Mouse (Mus musculus): ENCODE results near the gene Acpp. TPM values are rescaled to one million over a fixed set of nuclear protein-coding genes. Genes with fewer than 3 reads are reported as not detected.

Acpp gene
- total and polyA plus RNA-seq, 3 experiments = 0.27 to 0.97 (median 0.30) TPM

GRCm38 (mm10) chr9:104256085-104256484, 81.5 kb downstream of the Acpp start:
- Histone ChIP-seq H3K36me3 (replicated peaks in 1 of 2; ENCODE audit: control insufficient read depth in 1 of 2, insufficient read depth in 1 of 2, low read length in 1 of 2) (peaks cover 3 to 51% of the 10 kb centered on the region in 2 experiments), H3K79me2 (replicated peaks; ENCODE audit: control insufficient read depth, extremely low read depth, insufficient read depth, poor library complexity, severe bottlenecking) (peaks cover 38% of the 10 kb centered on the region), H3K9ac (ENCODE audit: insufficient read depth, low read depth) (no peak overlapping the region), H3K4me3 (replicated peaks in 1 of 3; ENCODE audit: low read depth in 2 of 3, low read length in 2 of 3, poor library complexity in 1 of 3) (no peak overlapping the region), H3K27ac (ENCODE audit: insufficient read depth, low read depth) (no peak overlapping the region), H3K4me2 (ENCODE audit: insufficient read depth, low read depth, poor library complexity, severe bottlenecking) (no peak overlapping the region), H3K9me3 (replicated peaks; ENCODE audit: low read length) (no peaks in the 10 kb centered on the region), H3K27me3 (replicated peaks) (no peaks in the 10 kb centered on the region), H3K4me1 (ENCODE audit: control insufficient read depth in 1 of 2, insufficient read depth in 2 of 2) (peaks cover 6 to 61% of the 10 kb centered on the region in 2 experiments)
- TF ChIP-seq MXI1 (IDR thresholded peaks at IDR 0.05; ENCODE audit: low read depth, low read length) (no peak), RCOR1 (conservative IDR thresholded peaks at IDR 0.05; ENCODE audit: low read depth, low read length) (no peak), NRF1 (IDR thresholded peaks at IDR 0.05; ENCODE audit: low read depth, low read length) (no peak), JUND (conservative IDR thresholded peaks at IDR 0.05; ENCODE audit: low read depth, low read length) (no peak), EP300 (IDR thresholded peaks at IDR 0.05; ENCODE audit: low read length) (no peak)
- in situ Hi-C loops (cut with MboI; ENCODE audit: low pct_ligation_motif_present, low pct_unique_long_range_greater_than_20kb, low sequenced_read_pairs) (no loop called here), dilution Hi-C loops (cut with MboI; ENCODE audit: extremely low pct_ligation_motif_present, extremely low pct_unique_long_range_greater_than_20kb, low sequenced_read_pairs) (no loop called here)
- DNase-seq (ENCODE audit: extremely low read depth) = no peak

GRCm38 (mm10) chr9:104254408-104255180, 83.0 kb downstream of the Acpp start:
- dilution Hi-C loops (cut with MboI; ENCODE audit: extremely low pct_ligation_motif_present, extremely low pct_unique_long_range_greater_than_20kb, low sequenced_read_pairs) = no loop called here
- DNase-seq (ENCODE audit: extremely low read depth) = no peak
- no peaks in the 10 kb centered on the region for H3K9me3 ChIP-seq (replicated peaks; ENCODE audit: low read length)
- no peak overlapping the region for H3K27ac ChIP-seq (ENCODE audit: insufficient read depth, low read depth)
- in situ Hi-C loops (cut with MboI; ENCODE audit: low pct_ligation_motif_present, low pct_unique_long_range_greater_than_20kb, low sequenced_read_pairs) = no loop called here
- TF ChIP-seq POLR2AphosphoS2 (IDR thresholded peaks at IDR 0.05; ENCODE audit: low read depth, low read length) (no peak), ELF1 (IDR thresholded peaks at IDR 0.05; ENCODE audit: low read depth, low read length) (no peak), HCFC1 (IDR thresholded peaks at IDR 0.05; ENCODE audit: low read depth, low read length) (no peak), MAFK (IDR thresholded peaks at IDR 0.05; ENCODE audit: insufficient replicate concordance, low read length) (no peak), USF1 (IDR thresholded peaks at IDR 0.05; ENCODE audit: low read depth, low read length) (no peak), NELFE (IDR thresholded peaks at IDR 0.05; ENCODE audit: low read depth, low read length) (no peak), MAX (IDR thresholded peaks at IDR 0.05; ENCODE audit: low read length) (no peak), GABPA (IDR thresholded peaks at IDR 0.05; ENCODE audit: insufficient replicate concordance, low read depth, low read length) (no peak), CHD2 (IDR thresholded peaks at IDR 0.05; ENCODE audit: low read length) (no peak), RAD21 (IDR thresholded peaks at IDR 0.05; ENCODE audit: low read depth, low read length) (no peak), ZNF384 (IDR thresholded peaks at IDR 0.05; ENCODE audit: low read depth, low read length) (no peak), ZMIZ1 (IDR thresholded peaks at IDR 0.05; ENCODE audit: low read depth, low read length) (no peak), TBP (conservative IDR thresholded peaks at IDR 0.05; ENCODE audit: low read depth, low read length) (no peak), ZKSCAN1 (IDR thresholded peaks at IDR 0.05; ENCODE audit: borderline replicate concordance, low read depth, low read length) (no peak), SMC3 (IDR thresholded peaks at IDR 0.05; ENCODE audit: low read depth, low read length) (no peak), UBTF (IDR thresholded peaks at IDR 0.05; ENCODE audit: low read depth, low read length) (no peak), CHD1 (IDR thresholded peaks at IDR 0.05; ENCODE audit: low read depth, low read length) (no peak), NRF1 (IDR thresholded peaks at IDR 0.05; ENCODE audit: low read depth, low read length) (no peak), EP300 (IDR thresholded peaks at IDR 0.05; ENCODE audit: low read length) (no peak)
- H3K4me2 ChIP-seq (ENCODE audit: insufficient read depth, low read depth, poor library complexity, severe bottlenecking) = no peak overlapping the region
- H3K4me3 ChIP-seq (replicated peaks in 1 of 3; ENCODE audit: low read depth in 2 of 3, low read length in 2 of 3, poor library complexity in 1 of 3) = no peak overlapping the region
- no peaks in the 10 kb centered on the region for H3K27me3 ChIP-seq (replicated peaks)
- no peak overlapping the region for H3K9ac ChIP-seq (ENCODE audit: insufficient read depth, low read depth)
- peaks cover 4 to 46% of the 10 kb centered on the region in 2 experiments for H3K4me1 ChIP-seq (ENCODE audit: control insufficient read depth in 1 of 2, insufficient read depth in 2 of 2)
- peaks cover 40% of the 10 kb centered on the region for H3K79me2 ChIP-seq (replicated peaks; ENCODE audit: control insufficient read depth, extremely low read depth, insufficient read depth, poor library complexity, severe bottlenecking)
- peaks cover 3 to 41% of the 10 kb centered on the region in 2 experiments for H3K36me3 ChIP-seq (replicated peaks in 1 of 2; ENCODE audit: control insufficient read depth in 1 of 2, insufficient read depth in 1 of 2, low read length in 1 of 2)

All from CH12.LX (cell line).